Mouse (Mus musculus): ENCODE measurements around the gene Slc6a12. TPM values are rescaled to one million over a fixed set of nuclear protein-coding genes. Genes with fewer than 3 reads are reported as not detected.

Slc6a12 gene
- polyA plus RNA-seq (2015; fragmentation: Nextera tagmentation; extraction: Ambion mirVana), result 0.53 and 0.79 TPM in 2 replicates

GRCm38 (mm10) chr6:121343026-121343770 is at the start of gene Slc6a12:
Gene Slc6a12, plus strand, starts transcription at chr6:121343076.
- H3K9ac ChIP-seq (replicated peaks; ENCODE audit: low read depth, low read length), result no peak within 1 kb of the TSS
- H3K9me3 ChIP-seq (ENCODE audit: control insufficient read depth, low read length), result no peaks in the 10 kb centered on the region
- WGBS, result 86% methylated on average over 15 of the region's 15 CpGs
- H3K4me3 ChIP-seq (replicated peaks; ENCODE audit: low read length), result no peak within 1 kb of the TSS
- H3K27ac ChIP-seq (ENCODE audit: low read length), result no peak within 1 kb of the TSS
- no peaks in the 10 kb centered on the region for H3K27me3 ChIP-seq (replicated peaks; ENCODE audit: control insufficient read depth, insufficient read depth, low read length)
- no peak for ATAC-seq
- no peaks in the 10 kb centered on the region for H3K36me3 ChIP-seq (ENCODE audit: control insufficient read depth, insufficient read depth)
- no peaks in the 10 kb centered on the region; the same call in 1 of the 2 replicates for H3K4me1 ChIP-seq (replicated peaks; ENCODE audit: control insufficient read depth, insufficient read depth, low read length)
- no peak within 1 kb of the TSS for H3K4me2 ChIP-seq (ENCODE audit: low read length)

GRCm38 (mm10) chr6:121299317-121299716 is 43.6 kb upstream of the Slc6a12 start:
- no peak overlapping the region for H3K4me2 ChIP-seq (ENCODE audit: low read length)
- ATAC-seq, result no peak
- WGBS, result 43% methylated on average over 7 of the region's 7 CpGs

DNA sequence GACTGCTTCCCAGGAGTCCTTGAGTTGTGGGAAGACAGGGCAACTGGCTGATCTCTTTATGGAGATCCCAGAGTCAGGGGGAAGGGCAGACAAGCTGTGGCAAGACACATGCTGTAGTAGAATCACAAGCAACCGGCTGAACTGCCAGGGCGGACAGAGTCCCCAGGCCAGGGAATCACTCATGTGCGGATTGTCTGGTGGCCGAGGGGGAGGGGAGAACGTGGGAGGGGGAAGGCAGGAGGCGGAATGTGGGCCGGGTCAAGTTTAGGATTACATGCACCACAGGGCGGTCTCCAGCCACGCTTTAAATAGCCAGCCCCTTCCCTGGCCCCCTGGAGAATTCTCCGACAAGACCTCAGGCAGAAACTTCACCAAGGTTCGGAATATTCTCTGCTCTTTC is 42.9 kb upstream of the Slc6a12 start, which contains the start of gene Slc6a13:
TSS of gene Slc6a13 (plus strand) at position 274 of the 400 bp plus-strand sequence.
- WGBS, result 8% methylated on average over 10 of the region's 11 CpGs
- no peaks in the 10 kb centered on the region for H3K9me3 ChIP-seq (ENCODE audit: control insufficient read depth, low read length)
- no peaks in the 10 kb centered on the region for H3K27me3 ChIP-seq (replicated peaks; ENCODE audit: control insufficient read depth, insufficient read depth, low read length)
- H3K4me2 ChIP-seq (ENCODE audit: low read length), result no peak within 1 kb of the TSS
- H3K4me3 ChIP-seq (replicated peaks; ENCODE audit: low read length), result no peak within 1 kb of the TSS
- no peaks in the 10 kb centered on the region for H3K36me3 ChIP-seq (ENCODE audit: control insufficient read depth, insufficient read depth)
- no peaks in the 10 kb centered on the region for H3K4me1 ChIP-seq (replicated peaks; ENCODE audit: control insufficient read depth, insufficient read depth, low read length)
- ATAC-seq, result no peak
- H3K9ac ChIP-seq (replicated peaks; ENCODE audit: low read depth, low read length), result no peak within 1 kb of the TSS
- H3K27ac ChIP-seq (ENCODE audit: low read length), result no peak within 1 kb of the TSS

More at GRCm38 (mm10) chr6:121299317-121299716, 43.6 kb upstream of the Slc6a12 start:
- H3K9ac ChIP-seq (replicated peaks; ENCODE audit: low read depth, low read length), result no peak overlapping the region
- no peak overlapping the region for H3K4me3 ChIP-seq (replicated peaks; ENCODE audit: low read length)
- H3K27me3 ChIP-seq (replicated peaks; ENCODE audit: control insufficient read depth, insufficient read depth, low read length), result no peaks in the 10 kb centered on the region
- no peaks in the 10 kb centered on the region for H3K4me1 ChIP-seq (replicated peaks; ENCODE audit: control insufficient read depth, insufficient read depth, low read length)
- H3K27ac ChIP-seq (ENCODE audit: low read length), result no peak overlapping the region
- H3K9me3 ChIP-seq (ENCODE audit: control insufficient read depth, low read length), result no peaks in the 10 kb centered on the region
- H3K36me3 ChIP-seq (ENCODE audit: control insufficient read depth, insufficient read depth), result no peaks in the 10 kb centered on the region

- H3K4me1 ChIP-seq (replicated peaks; ENCODE audit: control insufficient read depth, insufficient read depth, low read length), result no peaks in the 10 kb centered on the region
- H3K4me2 ChIP-seq (ENCODE audit: low read length), result no peak overlapping the region
- no peaks in the 10 kb centered on the region for H3K36me3 ChIP-seq (ENCODE audit: control insufficient read depth, insufficient read depth)
- WGBS, result 69% methylated on average over 9 of the region's 9 CpGs
- ATAC-seq, result no peak
- no peak overlapping the region for H3K4me3 ChIP-seq (replicated peaks; ENCODE audit: low read length)
- no peak overlapping the region for H3K9ac ChIP-seq (replicated peaks; ENCODE audit: low read depth, low read length)
- no peaks in the 10 kb centered on the region for H3K27me3 ChIP-seq (replicated peaks; ENCODE audit: control insufficient read depth, insufficient read depth, low read length)
- no peaks in the 10 kb centered on the region for H3K9me3 ChIP-seq (ENCODE audit: control insufficient read depth, low read length)
- H3K27ac ChIP-seq (ENCODE audit: low read length), result no peak overlapping the region
Measured at GRCm38 (mm10) chr6:121300504-121300903, 42.4 kb upstream of the Slc6a12 start.

DNA sequence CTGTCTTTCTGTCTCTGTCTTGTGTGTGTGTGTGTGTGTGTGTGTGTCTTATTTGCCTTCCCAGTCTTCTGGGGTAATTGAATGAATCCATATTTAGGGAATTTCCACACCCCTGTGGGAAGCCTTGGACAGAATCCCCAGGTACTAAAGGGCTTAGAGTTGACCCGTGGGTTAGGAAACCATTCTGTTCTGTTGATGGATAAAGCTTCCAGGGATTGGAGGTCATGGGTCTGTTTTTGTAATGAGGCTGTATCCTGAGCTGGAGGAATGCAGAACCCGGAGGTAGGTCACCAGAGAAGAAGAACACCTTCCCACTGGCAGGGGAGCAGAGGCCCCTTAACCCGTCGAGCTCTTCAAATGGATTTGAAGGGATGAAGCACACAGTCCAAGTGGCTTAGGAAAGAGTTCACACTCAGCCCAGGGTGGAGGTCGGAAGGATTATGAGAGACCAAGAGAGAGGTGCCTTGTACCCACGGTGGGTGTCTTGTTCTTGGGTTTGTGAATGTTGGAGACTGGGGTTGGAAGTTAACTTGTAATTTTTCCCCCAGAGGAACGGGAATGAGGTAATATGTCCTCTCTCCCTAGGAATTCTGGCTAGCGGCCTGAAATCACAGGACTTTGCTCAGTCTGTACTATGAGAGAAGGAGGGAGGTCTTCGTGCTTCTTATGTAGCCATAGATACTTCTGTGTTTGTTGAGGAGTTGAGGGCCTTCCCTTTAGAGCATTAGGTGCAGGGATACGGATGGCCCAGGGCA is 39.2 kb upstream of the Slc6a12 start:
- Histone ChIP-seq H3K27me3 (replicated peaks; ENCODE audit: control insufficient read depth, insufficient read depth, low read length) (no peaks in the 10 kb centered on the region), H3K9me3 (ENCODE audit: control insufficient read depth, low read length) (no peaks in the 10 kb centered on the region), H3K9ac (replicated peaks; ENCODE audit: low read depth, low read length) (no peak overlapping the region), H3K36me3 (ENCODE audit: control insufficient read depth, insufficient read depth) (no peaks in the 10 kb centered on the region), H3K4me3 (replicated peaks; ENCODE audit: low read length) (no peak overlapping the region), H3K4me1 (replicated peaks; ENCODE audit: control insufficient read depth, insufficient read depth, low read length) (no peaks in the 10 kb centered on the region), H3K4me2 (ENCODE audit: low read length) (no peak overlapping the region), H3K27ac (ENCODE audit: low read length) (no peak overlapping the region)
- WGBS, result 74% methylated on average over 10 of the region's 10 CpGs
- no peak for ATAC-seq

DNA sequence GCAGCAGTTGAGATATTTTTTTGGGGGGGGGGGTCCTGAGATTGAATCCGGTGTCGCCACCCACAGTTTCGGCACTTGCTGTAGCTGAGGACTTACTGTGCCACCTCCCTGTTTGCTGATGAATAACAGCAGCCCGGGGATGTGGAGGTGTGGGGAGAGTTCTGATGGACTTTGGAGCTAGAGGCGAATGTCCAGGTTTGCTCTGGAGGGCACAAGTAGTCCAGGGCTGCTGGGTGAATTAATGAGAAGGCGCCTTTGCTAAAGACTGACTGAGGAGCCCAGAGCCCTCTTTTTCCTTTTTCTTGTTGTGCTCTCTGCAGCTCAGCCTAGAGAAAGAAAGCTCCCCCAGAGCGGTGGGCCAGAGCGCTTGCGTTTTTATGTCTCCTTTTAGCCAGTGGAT is 38.2 kb upstream of the Slc6a12 start:
- no peak overlapping the region for H3K9ac ChIP-seq (replicated peaks; ENCODE audit: low read depth, low read length)
- no peak overlapping the region for H3K4me2 ChIP-seq (ENCODE audit: low read length)
- WGBS, result 83% methylated on average over 9 of the region's 9 CpGs
- no peaks in the 10 kb centered on the region for H3K27me3 ChIP-seq (replicated peaks; ENCODE audit: control insufficient read depth, insufficient read depth, low read length)
- H3K4me1 ChIP-seq (replicated peaks; ENCODE audit: control insufficient read depth, insufficient read depth, low read length), result no peaks in the 10 kb centered on the region
- no peak for ATAC-seq
- no peaks in the 10 kb centered on the region for H3K9me3 ChIP-seq (ENCODE audit: control insufficient read depth, low read length)
- H3K27ac ChIP-seq (ENCODE audit: low read length), result no peak overlapping the region
- no peak overlapping the region for H3K4me3 ChIP-seq (replicated peaks; ENCODE audit: low read length)
- no peaks in the 10 kb centered on the region for H3K36me3 ChIP-seq (ENCODE audit: control insufficient read depth, insufficient read depth)

GRCm38 (mm10) chr6:121305571-121305970 is 37.3 kb upstream of the Slc6a12 start:
- Histone ChIP-seq H3K9ac (replicated peaks; ENCODE audit: low read depth, low read length) (no peak overlapping the region), H3K9me3 (ENCODE audit: control insufficient read depth, low read length) (no peaks in the 10 kb centered on the region), H3K36me3 (ENCODE audit: control insufficient read depth, insufficient read depth) (no peaks in the 10 kb centered on the region), H3K4me2 (ENCODE audit: low read length) (no peak overlapping the region), H3K4me1 (replicated peaks; ENCODE audit: control insufficient read depth, insufficient read depth, low read length) (no peaks in the 10 kb centered on the region), H3K4me3 (replicated peaks; ENCODE audit: low read length) (no peak overlapping the region), H3K27ac (ENCODE audit: low read length) (no peak overlapping the region), H3K27me3 (replicated peaks; ENCODE audit: control insufficient read depth, insufficient read depth, low read length) (no peaks in the 10 kb centered on the region)
- WGBS, result 90% methylated on average over 3 of the region's 3 CpGs
- no peak for ATAC-seq

- Histone ChIP-seq H3K9me3 (ENCODE audit: control insufficient read depth, low read length) (no peaks in the 10 kb centered on the region), H3K36me3 (ENCODE audit: control insufficient read depth, insufficient read depth) (no peaks in the 10 kb centered on the region), H3K4me2 (ENCODE audit: low read length) (no peak overlapping the region), H3K27ac (ENCODE audit: low read length) (no peak overlapping the region), H3K4me3 (replicated peaks; ENCODE audit: low read length) (no peak overlapping the region), H3K27me3 (replicated peaks; ENCODE audit: control insufficient read depth, insufficient read depth, low read length) (no peaks in the 10 kb centered on the region), H3K9ac (replicated peaks; ENCODE audit: low read depth, low read length) (no peak overlapping the region), H3K4me1 (replicated peaks; ENCODE audit: control insufficient read depth, insufficient read depth, low read length) (no peaks in the 10 kb centered on the region)
- 87% methylated on average over 6 of the region's 6 CpGs for WGBS
- ATAC-seq, result no peak
Measured at GRCm38 (mm10) chr6:121310984-121311383, 31.9 kb upstream of the Slc6a12 start.

DNA sequence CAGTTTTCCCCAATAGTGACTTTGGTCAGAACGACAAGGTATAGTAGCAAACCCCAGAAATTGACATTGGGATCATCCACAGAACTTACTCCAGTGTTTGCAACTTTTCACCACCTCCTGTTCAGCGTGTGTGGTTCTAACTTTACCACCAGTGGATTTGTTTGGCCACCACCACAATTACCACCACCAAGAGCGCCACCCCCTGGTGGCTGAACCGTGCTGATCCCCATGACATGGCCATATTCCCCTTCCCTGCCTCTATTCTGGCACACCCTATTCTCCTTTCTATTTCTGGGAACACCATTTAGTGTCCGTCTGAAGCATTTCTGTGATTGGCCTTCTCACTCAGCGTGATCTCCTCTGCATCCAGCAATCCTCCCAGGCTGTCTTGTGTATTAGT is 23.8 kb upstream of the Slc6a12 start:
- no peak overlapping the region for H3K27ac ChIP-seq (ENCODE audit: low read length)
- H3K27me3 ChIP-seq (replicated peaks; ENCODE audit: control insufficient read depth, insufficient read depth, low read length), result no peaks in the 10 kb centered on the region
- ATAC-seq, result no peak
- 70% methylated on average over 6 of the region's 6 CpGs for WGBS
- no peaks in the 10 kb centered on the region for H3K36me3 ChIP-seq (ENCODE audit: control insufficient read depth, insufficient read depth)
- H3K9ac ChIP-seq (replicated peaks; ENCODE audit: low read depth, low read length), result no peak overlapping the region
- no peak overlapping the region for H3K4me3 ChIP-seq (replicated peaks; ENCODE audit: low read length)
- no peaks in the 10 kb centered on the region for H3K9me3 ChIP-seq (ENCODE audit: control insufficient read depth, low read length)
- no peak overlapping the region for H3K4me2 ChIP-seq (ENCODE audit: low read length)
- H3K4me1 ChIP-seq (replicated peaks; ENCODE audit: control insufficient read depth, insufficient read depth, low read length), result no peaks in the 10 kb centered on the region

Measured in forebrain, embryonic 16.5 days (tissue).